Mouse (Mus musculus) left cerebral cortex, postnatal 25 days (tissue): ENCODE measurements around the gene Slc35a2. TPM values are rescaled to one million over a fixed set of nuclear protein-coding genes. Genes with fewer than 3 reads are reported as not detected.

Experiments
- DNase-seq, 2 experiments: peaks; one replicate each; pipeline ENCODE4 v3.0.0; 2022; ENCODE audit warnings: low spot score in 2 of 2, mixed read lengths in 1 of 2
- intact Hi-C: fragments of 180-260 bp; cut with DNase I; formaldehyde crosslinking; loops from one replicate; pipeline ENCODE4 v1.15.1; 2025
- total RNA-seq, 2 experiments: library from RNA; stranded (reverse); gene quantifications; 2 replicates each; pipeline ENCODE4 v1.2.3; 2021

Gene Slc35a2
- 10 to 100 TPM; 46.6 to 47.4 TPM for total RNA-seq

DNA sequence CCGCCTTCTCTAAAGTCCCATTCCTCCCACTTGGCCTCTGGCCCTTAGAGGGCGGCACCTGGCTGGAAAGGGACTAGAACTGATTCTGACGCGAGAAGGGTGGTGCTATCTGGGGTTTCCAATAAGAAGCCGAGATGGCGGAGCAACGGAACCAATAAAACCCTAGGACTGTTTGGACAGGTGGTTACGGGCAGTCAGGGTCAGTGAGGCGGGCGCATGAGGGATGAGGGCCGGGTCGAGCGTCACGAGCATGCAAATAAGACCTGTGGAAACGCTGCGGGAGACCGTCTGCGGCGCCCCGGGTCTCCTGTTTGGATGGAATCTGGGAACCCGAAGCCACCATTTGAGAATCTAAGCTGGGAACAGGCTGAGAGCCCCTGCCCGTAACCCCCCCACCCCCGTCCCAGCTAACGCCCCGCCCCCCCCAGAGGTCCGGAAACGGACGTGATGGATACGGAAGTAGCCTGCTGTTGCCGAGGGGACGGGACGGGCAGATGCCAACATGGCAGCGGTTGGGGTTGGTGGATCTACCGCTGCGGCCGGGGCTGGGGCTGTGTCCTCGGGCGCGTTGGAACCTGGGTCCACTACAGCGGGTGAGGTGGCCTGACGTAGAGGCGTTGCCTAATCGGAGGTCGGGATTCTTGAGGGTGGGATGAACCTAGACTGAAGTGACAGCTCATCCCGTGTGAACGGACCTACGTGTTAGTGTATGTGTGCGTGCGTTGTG lies at the start of gene Slc35a2:
Slc35a2 (plus strand) TSS at position 188 of the 727 bp plus-strand sequence.
- DNase-seq, result peak; percentile 78 to 89
- intact Hi-C loops, result no loop called here

DNA sequence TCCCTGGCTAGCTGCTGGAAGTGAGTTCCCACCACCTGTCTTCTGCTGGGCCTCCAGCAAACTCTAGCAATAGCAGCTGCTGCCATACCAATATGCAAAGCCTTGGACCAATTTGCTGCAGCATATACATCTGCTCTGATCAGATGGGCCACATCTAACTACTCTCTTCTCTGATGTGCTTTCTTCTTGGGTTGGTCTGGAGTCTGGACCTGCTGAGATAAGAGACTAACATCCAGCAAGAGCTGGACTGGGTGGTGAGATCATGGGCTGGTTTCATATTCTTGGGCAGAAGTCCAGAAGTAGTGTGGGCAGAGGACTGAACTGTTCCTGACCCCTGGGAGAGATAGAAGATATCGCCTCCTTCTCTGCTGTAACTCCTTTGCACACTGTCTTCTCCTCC lies 46.7 kb upstream of the Slc35a2 start:
- intact Hi-C loops, result no loop called here
- DNase-seq, result no peak

DNA sequence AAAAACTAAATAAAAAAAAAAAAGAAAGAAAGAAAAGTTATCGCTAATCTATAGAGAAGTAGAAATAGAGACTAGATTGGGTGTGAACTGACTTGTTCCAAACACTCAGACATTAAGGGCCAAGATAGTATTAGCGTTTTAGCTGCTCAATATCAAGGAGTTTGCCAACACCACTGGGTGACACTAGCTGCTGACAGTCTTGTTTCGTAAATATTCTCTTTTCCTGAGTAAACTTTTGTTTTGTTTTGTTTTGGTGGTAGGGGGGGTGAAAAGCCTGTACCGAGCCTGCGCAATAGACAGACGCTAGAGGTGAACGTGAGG lies 43.0 kb upstream of the Slc35a2 start:
- intact Hi-C loops, result loop anchor here (5.0 kb wide), 1 partner anchor 36 kb away; the partner anchor contains the start of gene Pim2

DNA sequence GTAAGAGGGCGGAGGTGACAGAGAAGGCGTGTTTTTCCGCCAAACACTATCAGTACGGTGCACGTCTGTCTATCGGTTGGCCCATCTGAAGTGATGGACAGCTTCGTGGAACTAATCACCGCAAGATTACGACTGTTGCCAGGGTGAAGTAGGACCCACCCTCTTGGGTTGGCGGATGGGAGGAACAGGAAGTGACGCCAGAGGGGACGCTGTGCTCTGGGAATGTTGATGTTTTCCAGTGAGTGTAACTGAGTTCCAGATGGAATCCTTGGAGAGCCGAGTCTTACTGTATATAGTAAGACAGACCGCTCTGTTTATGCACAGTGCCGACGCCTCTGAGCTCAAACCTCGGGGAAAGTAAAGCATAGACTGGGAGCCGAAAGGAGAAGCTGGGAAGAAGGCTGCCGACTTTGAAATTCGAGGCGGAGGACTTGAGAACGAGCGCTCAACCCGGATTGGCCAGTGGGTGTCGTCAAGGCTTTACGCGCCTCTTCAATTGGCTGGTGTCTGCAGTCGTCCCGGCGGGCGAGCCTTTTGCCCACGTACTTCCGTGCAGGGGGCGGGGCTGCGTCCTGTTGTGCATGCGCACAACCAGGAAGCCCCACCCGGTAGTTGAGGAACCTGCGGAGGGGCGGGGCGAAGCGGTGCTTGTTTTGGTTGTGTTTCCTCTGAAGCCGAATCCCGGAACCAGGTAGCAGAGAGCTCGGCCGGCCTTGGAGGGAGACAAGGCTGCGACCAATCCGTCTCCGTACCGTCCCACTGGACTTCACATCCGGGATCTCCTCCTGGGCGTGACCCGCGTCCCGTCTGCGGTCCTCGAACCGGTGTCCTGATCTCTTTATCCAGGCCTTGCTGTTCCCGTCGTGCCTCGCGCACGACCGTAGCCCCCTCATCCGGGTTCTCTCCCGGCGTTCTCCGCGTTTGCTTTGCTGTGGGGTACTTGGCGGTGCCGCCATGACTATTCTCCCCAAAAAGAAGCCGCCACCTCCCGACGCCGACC lies 42.4 kb upstream of the Slc35a2 start, which contains the start of gene Otud5:
Otud5 (plus strand) TSS at position 202 of the 1,000 bp plus-strand sequence.
- intact Hi-C loops, result loop anchor here (5.0 kb wide), 1 partner anchor 36 kb away; the partner anchor contains the start of gene Pim2

More for the DNA sequence above, 43.0 kb upstream of the Slc35a2 start:
- DNase-seq, result no peak

DNA sequence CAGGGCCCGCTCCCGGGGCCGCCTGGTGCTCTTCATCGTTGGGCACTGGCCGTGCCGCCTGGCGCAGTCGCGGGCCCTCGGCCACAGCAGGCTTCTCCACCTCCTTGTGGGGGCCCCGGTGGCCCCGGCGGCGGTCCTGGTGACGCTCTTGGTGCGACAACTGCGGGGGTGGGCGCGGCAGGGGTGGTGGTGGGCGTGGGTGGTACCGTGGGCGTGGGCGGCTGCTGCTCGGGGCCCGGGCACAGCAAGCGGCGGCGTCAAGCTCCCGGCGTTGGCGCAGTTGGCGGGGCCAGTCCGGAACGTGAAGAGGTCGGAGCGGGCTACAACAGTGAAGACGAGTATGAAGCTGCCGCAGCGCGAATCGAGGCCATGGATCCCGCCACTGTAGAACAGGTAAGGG lies 41.5 kb upstream of the Slc35a2 start:
- intact Hi-C loops, result loop anchor here (5.0 kb wide), 1 partner anchor 35 kb away; the partner anchor contains the start of gene Pim2
- peak in 1 of 2 experiments; percentile 12 for DNase-seq

More for the DNA sequence above, 42.4 kb upstream of the Slc35a2 start, which contains the start of gene Otud5:
- DNase-seq, result peak; percentile 92 to 97

DNA sequence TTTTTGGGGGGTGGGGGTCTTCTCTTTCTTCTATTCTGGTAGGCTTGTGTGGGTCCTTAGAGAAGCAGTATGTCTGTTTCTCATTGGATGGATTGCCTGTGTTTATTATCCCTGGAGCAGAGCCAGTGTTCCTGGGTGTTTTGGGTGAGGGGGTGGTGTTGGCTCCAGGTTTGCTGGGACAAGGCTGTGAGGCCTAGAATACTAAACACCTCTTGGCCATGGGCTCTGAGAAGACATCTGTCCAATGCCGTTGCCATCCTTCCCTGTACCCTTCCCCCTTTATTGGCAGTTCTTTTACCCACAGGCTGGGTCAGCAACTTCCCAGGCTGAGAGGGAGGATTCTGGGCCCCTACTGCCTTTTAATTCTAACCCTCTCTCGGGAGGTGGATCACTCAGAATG lies 36.0 kb upstream of the Slc35a2 start:
- DNase-seq, result peak in 1 of 2 experiments; percentile 14
- intact Hi-C loops, result no loop called here

DNA sequence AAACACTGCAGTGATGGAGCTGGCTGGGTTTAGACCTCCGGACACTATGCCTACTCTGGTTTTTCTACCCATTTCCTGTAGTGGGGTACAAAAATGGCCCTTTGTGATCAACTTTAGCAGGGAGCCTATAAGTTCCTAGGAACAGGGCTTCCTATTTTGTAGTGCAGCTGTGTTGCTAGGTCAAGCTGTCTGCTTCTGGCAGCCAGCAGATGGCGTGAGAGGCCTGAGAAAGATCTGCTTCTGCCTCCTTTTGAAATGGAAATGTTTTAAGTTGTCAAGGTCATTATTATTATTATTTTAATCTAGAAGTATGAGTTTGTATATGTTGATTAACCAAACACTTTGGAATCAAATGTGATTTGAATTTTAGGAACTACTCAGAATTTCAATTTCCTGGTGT lies 29.2 kb upstream of the Slc35a2 start:
- intact Hi-C loops, result no loop called here
- DNase-seq, result peak; percentile 20 to 42

DNA sequence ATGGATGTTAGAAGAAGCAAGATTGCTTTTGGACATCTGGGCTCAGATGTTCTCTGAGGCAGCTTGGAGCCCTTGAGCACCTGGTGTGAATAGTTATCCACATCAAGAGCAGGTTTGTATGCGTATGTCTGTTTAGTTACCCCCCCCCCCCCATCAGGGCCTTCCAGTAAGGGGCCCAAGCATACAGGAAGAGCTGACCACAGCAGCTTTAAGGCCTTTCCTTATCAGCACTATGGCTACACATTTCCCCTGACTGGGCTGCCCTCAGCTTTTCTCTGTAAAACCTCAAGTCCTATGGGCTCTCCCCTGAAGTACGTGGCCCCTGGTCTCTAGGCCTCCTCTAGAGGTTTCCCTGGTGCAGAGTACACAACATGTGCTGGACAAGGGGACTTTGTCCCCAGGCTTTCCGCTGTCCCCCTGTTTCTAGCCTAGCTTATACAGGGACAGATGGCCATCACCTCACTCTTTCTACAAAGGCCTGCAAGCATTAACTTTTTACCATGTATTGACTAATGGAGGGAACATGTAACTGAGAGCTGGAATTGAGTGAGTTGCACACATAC lies 24.6 kb upstream of the Slc35a2 start:
- no peak for DNase-seq
- intact Hi-C loops, result no loop called here

DNA sequence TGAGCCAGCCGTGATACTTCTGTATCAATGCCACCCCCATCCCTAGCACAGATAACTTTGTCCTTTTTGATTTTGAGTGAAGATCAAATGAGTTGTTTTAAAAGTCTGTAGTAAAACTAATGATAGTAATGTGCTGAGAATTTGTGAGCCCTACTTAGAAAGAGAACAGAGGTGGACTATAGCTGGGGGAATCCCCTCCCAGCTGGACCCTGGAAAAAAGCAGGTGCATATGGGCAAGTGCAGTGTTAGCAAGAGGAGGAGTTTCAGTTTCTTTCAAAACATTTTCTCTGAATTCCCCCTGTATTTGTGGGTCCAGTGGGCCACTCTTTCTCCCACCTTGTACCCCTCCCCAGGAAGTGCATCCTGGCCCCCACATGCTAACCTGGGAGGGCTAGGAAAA lies 20.6 kb upstream of the Slc35a2 start:
- intact Hi-C loops, result no loop called here
- DNase-seq, result no peak

DNA sequence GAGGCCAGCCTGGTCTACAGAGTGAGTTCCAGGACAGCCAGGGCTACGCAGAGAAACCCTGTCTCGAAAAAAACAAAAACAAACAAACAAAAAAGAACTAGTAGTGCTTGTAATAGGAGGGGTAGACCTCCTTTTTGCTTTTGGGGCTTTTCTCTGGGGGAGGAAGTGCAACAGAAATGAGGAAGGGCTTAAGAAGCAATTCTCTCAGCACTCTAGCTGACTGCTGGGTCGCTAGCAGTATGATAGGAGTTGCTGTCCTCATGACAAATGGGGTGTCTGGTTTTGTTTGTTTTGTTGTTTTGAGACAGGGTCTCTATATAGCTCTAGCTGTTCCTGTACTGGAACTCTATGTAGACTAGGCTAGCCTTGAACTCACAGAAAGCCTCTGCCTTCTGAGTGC lies 19.3 kb upstream of the Slc35a2 start:
- no peak for DNase-seq
- intact Hi-C loops, result no loop called here

DNA sequence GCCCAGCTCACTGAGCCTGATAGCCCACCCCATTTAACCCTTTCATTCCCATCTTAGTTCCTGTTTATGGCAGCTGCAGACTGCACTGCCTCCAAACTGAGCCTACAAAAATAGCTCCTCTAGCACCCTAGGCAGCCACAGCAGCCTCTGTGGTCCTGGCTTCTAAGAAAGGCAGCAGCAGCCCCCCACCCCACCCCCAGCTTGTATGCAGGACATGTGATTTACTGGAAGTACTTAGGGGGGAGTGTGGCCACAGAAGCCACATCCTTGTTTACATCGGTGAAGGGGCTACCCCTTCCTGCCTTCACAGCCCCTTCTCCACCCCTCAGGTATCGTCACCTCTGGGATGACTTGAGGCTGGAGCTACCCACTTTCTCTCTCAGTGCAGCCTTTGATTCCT lies 18.5 kb upstream of the Slc35a2 start:
- intact Hi-C loops, result no loop called here
- no peak for DNase-seq

DNA sequence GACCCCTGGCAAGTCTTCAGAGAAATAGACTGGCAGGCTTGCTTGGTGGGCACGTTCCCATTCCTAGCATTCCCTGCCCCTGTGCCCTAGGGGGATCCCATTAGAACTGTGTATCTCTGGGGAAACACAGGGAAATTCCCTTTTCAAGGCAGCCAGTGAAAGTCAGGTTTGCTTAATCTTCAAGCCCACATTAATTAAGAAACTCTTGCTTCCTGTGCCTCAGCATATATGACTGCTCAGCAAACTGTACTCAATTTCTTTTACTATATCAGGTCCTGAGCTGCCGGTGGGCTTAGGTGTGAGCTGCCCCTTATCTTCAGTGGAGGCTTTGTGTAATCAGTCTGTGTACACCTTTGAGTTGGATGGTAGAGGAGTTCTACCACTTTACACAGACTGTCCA lies 18.0 kb upstream of the Slc35a2 start:
- DNase-seq, result no peak
- intact Hi-C loops, result no loop called here

DNA sequence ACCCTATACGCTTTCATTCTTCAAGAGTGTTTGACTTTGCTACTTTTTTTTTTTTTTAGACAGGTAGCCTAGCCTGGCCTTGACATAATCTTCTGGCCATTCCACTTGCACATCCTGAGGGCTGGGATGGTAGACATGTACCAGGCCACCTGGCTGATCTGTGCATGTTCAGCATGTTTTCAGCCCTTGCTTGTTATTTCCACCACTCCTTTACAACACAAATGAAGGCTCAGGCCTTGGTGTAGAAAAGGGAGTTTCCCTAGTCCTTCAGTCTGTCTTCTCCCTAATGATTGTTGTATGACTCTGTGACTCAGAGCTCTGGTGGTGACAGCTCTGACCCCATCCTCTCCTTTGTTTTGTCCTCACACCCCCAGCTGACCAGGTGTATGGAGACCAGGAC lies 16.7 kb upstream of the Slc35a2 start:
- intact Hi-C loops, result no loop called here
- no peak for DNase-seq

DNA sequence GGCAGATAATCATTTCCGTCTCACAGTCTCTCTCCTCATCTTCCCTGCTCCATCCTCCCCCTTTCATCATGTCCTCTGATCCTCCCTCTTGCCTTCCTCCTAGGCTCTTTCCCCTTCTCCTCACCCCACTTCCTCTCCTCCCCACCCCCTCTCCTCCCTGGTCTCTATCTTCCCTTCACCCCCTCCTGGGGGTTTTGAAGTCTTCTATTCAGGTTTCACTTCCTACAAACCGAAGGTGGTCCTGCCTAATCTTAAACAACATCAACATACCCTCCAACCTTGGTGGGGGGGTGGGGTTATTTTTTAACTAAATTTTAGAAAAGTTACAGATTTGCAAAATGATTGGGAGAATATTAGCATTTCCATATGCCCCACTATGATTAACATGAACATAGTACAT lies 15.3 kb upstream of the Slc35a2 start:
- intact Hi-C loops, result no loop called here
- no peak for DNase-seq

DNA sequence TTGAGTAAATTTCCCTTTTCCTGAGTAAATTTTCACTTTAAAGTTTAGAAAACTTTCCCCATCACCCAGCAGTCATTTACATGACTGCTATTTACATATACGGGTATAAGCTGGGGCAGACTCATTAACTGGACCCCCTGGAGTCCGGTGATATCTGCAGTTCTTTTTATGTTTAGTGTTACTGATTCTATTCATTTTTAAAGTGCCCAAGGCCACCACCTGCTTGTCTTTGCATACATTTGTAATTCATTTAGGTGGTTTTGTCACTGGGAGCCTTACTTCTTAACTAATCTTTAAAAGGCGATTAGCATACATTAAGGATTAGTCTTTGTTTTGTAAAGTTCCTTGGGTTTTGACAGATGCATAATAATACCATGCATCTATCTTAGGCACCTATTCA lies 14.0 kb upstream of the Slc35a2 start:
- DNase-seq, result no peak
- intact Hi-C loops, result no loop called here

DNA sequence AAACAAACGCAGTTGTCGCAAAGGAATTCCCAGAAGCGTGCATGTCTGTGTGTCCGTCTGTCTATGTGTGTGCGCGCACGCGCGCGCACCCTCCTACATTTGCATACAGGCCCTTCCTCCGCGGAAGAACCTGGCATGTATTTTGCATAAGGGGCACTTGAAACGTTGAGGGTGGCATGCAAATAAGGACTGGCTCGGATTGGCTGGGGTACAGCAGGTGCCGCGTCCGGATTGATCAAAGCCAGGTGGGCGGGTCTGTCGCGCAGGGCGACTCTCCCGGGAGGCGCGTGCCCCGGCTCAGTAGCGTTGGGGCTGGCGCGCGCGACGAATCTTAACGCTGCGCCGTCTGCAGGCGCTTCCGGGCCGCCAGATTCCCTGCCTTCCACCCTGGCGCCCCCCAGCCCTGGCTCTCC lies 5.8 kb upstream of the Slc35a2 start, which contains the start of gene Pim2:
Pim2 (plus strand) TSS at position 256 of the 413 bp plus-strand sequence.
- peak; percentile 82 to 87 for DNase-seq

DNA sequence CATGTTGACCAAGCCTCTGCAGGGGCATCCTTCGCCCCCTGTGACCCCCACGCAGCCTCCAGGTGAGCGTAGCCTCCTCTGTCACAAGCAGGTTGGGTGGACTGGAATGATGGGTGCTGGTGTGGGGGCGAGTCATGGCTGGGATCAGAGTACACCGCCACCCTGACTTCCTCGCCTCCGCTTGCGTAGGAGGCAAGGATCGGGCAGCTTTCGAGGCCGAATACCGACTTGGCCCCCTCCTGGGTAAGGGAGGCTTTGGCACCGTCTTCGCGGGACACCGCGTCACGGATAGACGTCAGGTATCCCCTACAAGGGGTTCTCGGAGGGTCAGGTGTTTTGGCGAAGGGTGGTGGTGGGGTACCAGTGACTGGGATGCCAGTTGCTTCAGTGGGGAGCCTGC lies 5.3 kb upstream of the Slc35a2 start:
- peak; percentile 26 to 28 for DNase-seq
- intact Hi-C loops, result loop anchor here (5.0 kb wide), 1 partner anchor 36 kb away; the partner anchor contains the start of gene Otud5

More for the DNA sequence above, 5.8 kb upstream of the Slc35a2 start, which contains the start of gene Pim2:
- intact Hi-C loops, result loop anchor here (5.0 kb wide), 1 partner anchor 36 kb away; the partner anchor contains the start of gene Otud5

DNA sequence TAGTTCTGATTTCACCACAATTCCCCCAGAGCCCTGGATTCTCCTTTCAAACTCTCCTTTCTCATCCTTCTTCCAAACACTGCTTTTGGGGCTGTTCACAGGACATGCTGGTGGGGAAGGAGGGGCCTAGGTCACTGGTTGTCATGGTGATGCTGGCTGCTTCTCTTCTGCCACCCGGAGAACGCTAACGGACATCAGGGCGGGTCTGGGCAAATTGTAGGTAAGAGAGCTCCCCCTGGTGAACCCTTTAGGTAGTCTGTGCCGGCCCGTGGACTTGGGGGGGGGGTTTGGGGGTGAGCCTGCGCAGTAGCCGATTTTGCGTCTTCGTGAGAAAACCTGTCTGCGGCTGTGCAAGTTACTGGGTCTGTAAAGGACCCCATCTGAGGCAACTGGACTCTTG lies 4.0 kb upstream of the Slc35a2 start:
- peak; percentile 60 to 80 for DNase-seq
- intact Hi-C loops, result loop anchor here (5.0 kb wide), 1 partner anchor 38 kb away; the partner anchor contains the start of gene Otud5

DNA sequence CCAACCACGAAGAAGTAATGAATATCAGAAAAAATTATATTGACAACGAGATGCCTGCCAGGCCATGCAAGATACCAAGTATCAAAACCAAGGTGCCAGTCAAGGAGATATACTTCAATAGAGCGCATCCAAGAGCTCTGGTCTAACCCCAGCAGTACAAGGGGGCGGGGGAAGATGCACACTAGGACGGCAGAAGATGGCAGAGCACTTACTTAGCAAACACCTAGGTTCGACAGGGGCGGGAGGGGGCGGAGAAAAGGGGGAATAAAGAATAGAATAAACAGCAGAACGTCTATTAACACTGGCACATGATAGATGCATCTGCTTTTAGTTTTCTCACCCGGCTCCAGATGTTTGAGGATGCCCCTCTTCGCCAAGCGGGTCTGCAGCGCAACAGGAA lies 14.4 kb downstream of the Slc35a2 start:
- no peak for DNase-seq
- intact Hi-C loops, result no loop called here
